Mouse (Mus musculus) lung, adult 2 months (tissue): Measurements from ENCODE around the gene Rapgefl1.

Experiments
- CTCF ChIP-seq: fragments of 200-500 bp; IDR thresholded peaks from 2 replicates; pipeline ENCODE4 v1.5.1; 2011; ENCODE audit warnings: mild to moderate bottlenecking, low read length, control low read depth; ENCODE audit not compliant: insufficient read depth
- POLR2A ChIP-seq: fragments of 200-500 bp; IDR thresholded peaks from 2 replicates; pipeline ENCODE4 v1.6.1; 2011; ENCODE audit warnings: low read depth, mild to moderate bottlenecking, control low read depth, low read length, borderline replicate concordance; ENCODE audit errors: extremely low read depth

DNA sequence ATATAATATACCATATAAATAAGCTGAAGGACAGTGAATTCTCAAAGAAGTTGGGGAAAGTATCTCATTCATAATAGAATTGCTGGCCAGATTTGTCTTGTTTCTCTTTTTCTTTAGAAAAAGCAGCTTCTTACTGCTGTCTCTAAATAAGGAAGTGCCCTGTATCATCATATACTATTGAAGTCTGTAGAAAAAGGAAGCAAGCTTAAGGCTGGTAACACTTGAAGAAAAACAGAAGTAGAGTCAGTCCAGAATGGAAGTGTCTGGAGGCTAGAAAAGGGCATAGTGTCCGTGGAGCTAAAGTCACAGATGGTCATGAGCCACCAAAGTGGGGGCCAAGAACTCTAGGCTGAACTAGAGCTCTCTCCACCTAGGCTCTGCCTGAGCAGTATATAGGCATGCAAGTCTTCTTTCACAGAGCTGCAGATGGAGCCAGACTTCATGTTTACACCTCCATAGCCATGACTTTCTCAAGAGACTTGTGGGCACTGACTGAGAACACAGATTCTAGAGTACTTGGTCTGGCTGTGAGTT is 19.8 kb upstream of the Rapgefl1 start:
- TF ChIP-seq CTCF: no peak
- TF ChIP-seq POLR2A: no peak
